ENCODE assay signal across 19 mouse cellular contexts in the genomic region with DNA sequence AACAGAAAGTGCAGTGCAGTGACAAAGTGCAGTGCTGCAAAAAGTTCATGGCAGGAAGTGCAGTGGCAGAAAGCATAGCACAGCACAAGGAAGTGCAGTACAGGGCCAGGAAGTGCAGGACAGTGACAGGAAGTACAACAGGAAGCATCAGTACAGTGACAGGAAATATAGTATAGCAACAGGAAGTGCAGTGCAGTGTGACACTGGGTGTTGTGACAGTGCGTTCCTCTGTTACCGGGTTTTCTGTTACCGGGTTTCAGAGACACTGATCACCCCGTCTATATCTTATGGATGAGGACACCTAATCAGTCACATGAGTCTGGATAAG. TPM values are rescaled to one million over a fixed set of nuclear protein-coding genes. Genes with fewer than 3 reads are reported as not detected.
DNase-seq lines count a peak whose midpoint lies in the region; ATAC-seq lines count a peak whose summit lies in the region.
"Had no signal": no experiment of that assay in that cellular context is flagged by ENCODE, and none has a peak within 500 bp of the region (broad histone marks: within the 10 kb centered on the region; RNA-seq: fewer than 3 reads in every experiment).

No protein-coding gene starts in this region.

- H3K27ac ChIP-seq in forebrain, embryonic 14.5 days (ENCODE audit: low read depth, low read length), result 0 out of 2 replicates have a peak overlapping the region, but pooled peaks have one; percentile 9
- no peak overlapping the region for H3K27ac ChIP-seq in forebrain, embryonic 16.5 days (ENCODE audit: low read length)
- H3K27ac ChIP-seq in kidney, embryonic 16.5 days (ENCODE audit: low read length), result 0 out of 2 replicates have a peak overlapping the region, but pooled peaks have one; percentile 2
- H3K27ac ChIP-seq: hindbrain, embryonic 15.5 days; limb, embryonic 13.5 days had no signal

- no peaks in the 10 kb centered on the region for H3K9me3 ChIP-seq in forebrain, embryonic 14.5 days (replicated peaks; ENCODE audit: control insufficient read depth, low read length)
- H3K9me3 ChIP-seq in forebrain, embryonic 16.5 days (ENCODE audit: control insufficient read depth, low read length), result no peaks in the 10 kb centered on the region
- H3K9me3 ChIP-seq in kidney, embryonic 16.5 days (ENCODE audit: low read length), result peaks cover 6% of the 10 kb centered on the region
- H3K9me3 ChIP-seq: hindbrain, embryonic 15.5 days had no signal

- no peak overlapping the region for H3K4me2 ChIP-seq in forebrain, embryonic 14.5 days (ENCODE audit: low read length)
- no peak overlapping the region for H3K4me2 ChIP-seq in forebrain, embryonic 16.5 days (ENCODE audit: low read length)
- H3K4me2 ChIP-seq in kidney, embryonic 16.5 days (replicated peaks; ENCODE audit: low read depth, low read length), result no peak overlapping the region
- H3K4me2 ChIP-seq: hindbrain, embryonic 15.5 days; limb, embryonic 13.5 days had no signal

- H3K4me3 ChIP-seq in forebrain, embryonic 14.5 days (ENCODE audit: low read depth, low read length), result no peak overlapping the region
- no peak overlapping the region for H3K4me3 ChIP-seq in forebrain, embryonic 16.5 days (replicated peaks; ENCODE audit: low read length)
- no peak overlapping the region for H3K4me3 ChIP-seq in kidney, embryonic 16.5 days (ENCODE audit: low read length)
- H3K4me3 ChIP-seq: hindbrain, embryonic 15.5 days; limb, embryonic 13.5 days had no signal

- H3K36me3 ChIP-seq in forebrain, embryonic 14.5 days (ENCODE audit: control insufficient read depth, insufficient read depth, low read length), result no peaks in the 10 kb centered on the region; the same call in 1 of the 2 replicates
- no peaks in the 10 kb centered on the region for H3K36me3 ChIP-seq in forebrain, embryonic 16.5 days (ENCODE audit: control insufficient read depth, insufficient read depth)
- H3K36me3 ChIP-seq in kidney, embryonic 16.5 days (ENCODE audit: insufficient read depth, low read length), result peaks cover 12% of the 10 kb centered on the region

- 98% methylated on average over 4 of the region's 4 CpGs for WGBS in forebrain, embryonic 14.5 days
- 96% methylated on average over 4 of the region's 4 CpGs for WGBS in forebrain, embryonic 16.5 days
- WGBS in kidney, embryonic 16.5 days, result 100% methylated on average over 4 of the region's 4 CpGs

- DNase-seq in forebrain, embryonic 14.5 days (ENCODE audit: low spot score), result no peak
- DNase-seq in kidney, postnatal 25 days, result no peak
- no peak for DNase-seq in left cerebral cortex, adult 9 months (ENCODE audit: low spot score in 2 of 2)
- no peak for DNase-seq in yolk sac, embryonic 10.5 days (ENCODE audit: low spot score)
- DNase-seq: adrenal gland, adult 2 months; cerebellum, adult 18-20 months; cerebellum, postnatal 36 days; gastrocnemius, postnatal 25 days; heart, postnatal 10 days; kidney, postnatal 36 days; layer of hippocampus, adult 9-11 months; lung, adult 18-20 months; thymus, postnatal 4 days had no signal

- no peak overlapping the region for H3K9ac ChIP-seq in forebrain, embryonic 14.5 days (ENCODE audit: low read length)
- no peak overlapping the region for H3K9ac ChIP-seq in forebrain, embryonic 16.5 days (replicated peaks; ENCODE audit: low read depth, low read length)
- no peak overlapping the region for H3K9ac ChIP-seq in kidney, embryonic 16.5 days (replicated peaks; ENCODE audit: low read length)
- H3K9ac ChIP-seq: hindbrain, embryonic 15.5 days; limb, embryonic 13.5 days had no signal

- H3K4me1 ChIP-seq in forebrain, embryonic 14.5 days (ENCODE audit: control insufficient read depth, insufficient read depth, low read length), result no peaks in the 10 kb centered on the region
- no peaks in the 10 kb centered on the region for H3K4me1 ChIP-seq in forebrain, embryonic 16.5 days (replicated peaks; ENCODE audit: control insufficient read depth, insufficient read depth, low read length)
- H3K4me1 ChIP-seq in kidney, embryonic 16.5 days (ENCODE audit: insufficient read depth, low read length), result no peaks in the 10 kb centered on the region
- H3K4me1 ChIP-seq: hindbrain, embryonic 15.5 days; limb, embryonic 13.5 days had no signal

- no peaks in the 10 kb centered on the region for H3K27me3 ChIP-seq in forebrain, embryonic 14.5 days (replicated peaks; ENCODE audit: control insufficient read depth, insufficient read depth, low read length)
- H3K27me3 ChIP-seq in forebrain, embryonic 16.5 days (replicated peaks; ENCODE audit: control insufficient read depth, insufficient read depth, low read length), result no peaks in the 10 kb centered on the region
- H3K27me3 ChIP-seq in kidney, embryonic 16.5 days (ENCODE audit: insufficient read depth, low read length), result no peaks in the 10 kb centered on the region
- H3K27me3 ChIP-seq: hindbrain, embryonic 15.5 days; limb, embryonic 13.5 days had no signal

- ATAC-seq in forebrain, embryonic 14.5 days, result no peak
- no peak for ATAC-seq in forebrain, embryonic 16.5 days
- no peak; the same call in 1 of the 2 replicates for ATAC-seq in kidney, embryonic 16.5 days (ENCODE audit: low FRiP score, low TSS enrichment)
- ATAC-seq in CD4-positive, CD25-positive, alpha-beta regulatory T cell, adult 4 months, result peak; percentile 67
- ATAC-seq in megakaryocyte, adult 5-6 weeks (ENCODE audit: poor library complexity, severe bottlenecking), result peak; percentile 27; the same call in 1 of the 2 replicates

RNA-seq across cellular contexts. Expression of gene Atrnl1, which starts 38.1 kb away (rescaled TPM):
- polyA plus RNA-seq in forebrain, embryonic 14.5 days (2014; fragmentation: Nextera tagmentation; extraction: Ambion mirVana), result 6.9 TPM in 2 replicates
- 8.3 and 9.0 TPM in 2 replicates for polyA plus RNA-seq in forebrain, embryonic 16.5 days (2015; fragmentation: Nextera tagmentation; extraction: Ambion mirVana)
- polyA plus RNA-seq in kidney, embryonic 16.5 days (2015; fragmentation: Nextera tagmentation; extraction: Ambion mirVana), result 8.9 and 9.6 TPM in 2 replicates
- polyA plus RNA-seq in CD4-positive, CD25-positive, alpha-beta regulatory T cell, adult 4 months (2017; shearing (Covaris generic)), result under 1 TPM in 1 of 2 experiments, not detected in 1; 0.11 TPM
- total RNA-seq in megakaryocyte, adult 5-6 weeks (2015), result 29.6 and 30.8 TPM in 2 replicates
- 39.2 and 47.4 TPM in 2 replicates for total RNA-seq in megakaryocyte, adult 5-6 weeks (2017)

Comparison
In these comparisons a context has a peak if more than half of its experiments do, and no peak if none do; other contexts are left out.
1. ATAC-seq: peak in CD4-positive, CD25-positive, alpha-beta regulatory T cell, adult 4 months (single experiment) and megakaryocyte, adult 5-6 weeks (single experiment); none in forebrain, embryonic 14.5 days (single experiment), forebrain, embryonic 16.5 days (single experiment) and kidney, embryonic 16.5 days (single experiment).